Mouse (Mus musculus): ENCODE measurements around the gene P2ry13.

P2ry13 gene

GRCm38 (mm10) chr3:59210727-59211126 lies at the start of gene P2ry13:
P2ry13 (minus strand) TSS chr3:59210882.
- DNase-seq (ENCODE audit: low spot score): no peak

- DNase-seq (ENCODE audit: low spot score): no peak
Measured at GRCm38 (mm10) chr3:59257740-59258664, 47.3 kb upstream of the P2ry13 start.

- no peak for DNase-seq (ENCODE audit: low spot score)
Measured at GRCm38 (mm10) chr3:59250454-59250853, 39.8 kb upstream of the P2ry13 start.

GRCm38 (mm10) chr3:59248031-59248430 lies 37.3 kb upstream of the P2ry13 start:
- no peak for DNase-seq (ENCODE audit: low spot score)

GRCm38 (mm10) chr3:59243384-59243783 lies 32.7 kb upstream of the P2ry13 start:
- no peak for DNase-seq (ENCODE audit: low spot score)

GRCm38 (mm10) chr3:59234878-59235277 lies 24.2 kb upstream of the P2ry13 start:
- no peak for DNase-seq (ENCODE audit: low spot score)

- DNase-seq (ENCODE audit: low spot score): no peak
Measured at GRCm38 (mm10) chr3:59230912-59231311, 20.2 kb upstream of the P2ry13 start.

GRCm38 (mm10) chr3:59228730-59229551 lies 18.3 kb upstream of the P2ry13 start:
- DNase-seq (ENCODE audit: low spot score): peak; percentile 7

GRCm38 (mm10) chr3:59227696-59228095 lies 17.0 kb upstream of the P2ry13 start:
- DNase-seq (ENCODE audit: low spot score): no peak

GRCm38 (mm10) chr3:59225411-59225810 lies 14.7 kb upstream of the P2ry13 start:
- no peak for DNase-seq (ENCODE audit: low spot score)

GRCm38 (mm10) chr3:59222303-59222702 lies 11.6 kb upstream of the P2ry13 start:
- DNase-seq (ENCODE audit: low spot score): no peak

- no peak for DNase-seq (ENCODE audit: low spot score)
Measured at GRCm38 (mm10) chr3:59219326-59219725, 8.6 kb upstream of the P2ry13 start.

GRCm38 (mm10) chr3:59217211-59217610 lies 6.5 kb upstream of the P2ry13 start:
- DNase-seq (ENCODE audit: low spot score): no peak

GRCm38 (mm10) chr3:59212404-59212803 lies 1.7 kb upstream of the P2ry13 start:
- DNase-seq (ENCODE audit: low spot score): no peak

- DNase-seq (ENCODE audit: low spot score): no peak
Measured at GRCm38 (mm10) chr3:59211784-59212183, 1.1 kb upstream of the P2ry13 start.

GRCm38 (mm10) chr3:59210089-59210488 lies 593 bp downstream of the P2ry13 start:
- DNase-seq (ENCODE audit: low spot score): no peak

- DNase-seq (ENCODE audit: low spot score): peak; percentile 83
Measured at GRCm38 (mm10) chr3:59208650-59209548, 1.8 kb downstream of the P2ry13 start.

- no peak for DNase-seq (ENCODE audit: low spot score)
Measured at GRCm38 (mm10) chr3:59205941-59206340, 4.7 kb downstream of the P2ry13 start.

GRCm38 (mm10) chr3:59204719-59205503 lies 5.8 kb downstream of the P2ry13 start:
- DNase-seq (ENCODE audit: low spot score): peak; percentile 49

- no peak for DNase-seq (ENCODE audit: low spot score)
Measured at GRCm38 (mm10) chr3:59203802-59204520, 6.7 kb downstream of the P2ry13 start.
